Mouse (Mus musculus) small intestine, adult 2 months (tissue): ENCODE measurements around the gene Zbtb44.

Experiments
- CTCF ChIP-seq: fragments of 200-500 bp; IDR thresholded peaks from 2 replicates; pipeline ENCODE4 v1.5.1; 2012; ENCODE audit warnings: low read depth, mild to moderate bottlenecking, control low read depth, inconsistent platforms, low read length, moderate library complexity, mixed read lengths; ENCODE audit not compliant: insufficient replicate concordance, insufficient read length; ENCODE audit errors: extremely low read depth
- POLR2A ChIP-seq: fragments of 200-500 bp; IDR thresholded peaks from 2 replicates; pipeline ENCODE4 v1.6.1; 2012; ENCODE audit warnings: low read depth, mild to moderate bottlenecking, control low read depth, inconsistent platforms, low read length, moderate library complexity

DNA sequence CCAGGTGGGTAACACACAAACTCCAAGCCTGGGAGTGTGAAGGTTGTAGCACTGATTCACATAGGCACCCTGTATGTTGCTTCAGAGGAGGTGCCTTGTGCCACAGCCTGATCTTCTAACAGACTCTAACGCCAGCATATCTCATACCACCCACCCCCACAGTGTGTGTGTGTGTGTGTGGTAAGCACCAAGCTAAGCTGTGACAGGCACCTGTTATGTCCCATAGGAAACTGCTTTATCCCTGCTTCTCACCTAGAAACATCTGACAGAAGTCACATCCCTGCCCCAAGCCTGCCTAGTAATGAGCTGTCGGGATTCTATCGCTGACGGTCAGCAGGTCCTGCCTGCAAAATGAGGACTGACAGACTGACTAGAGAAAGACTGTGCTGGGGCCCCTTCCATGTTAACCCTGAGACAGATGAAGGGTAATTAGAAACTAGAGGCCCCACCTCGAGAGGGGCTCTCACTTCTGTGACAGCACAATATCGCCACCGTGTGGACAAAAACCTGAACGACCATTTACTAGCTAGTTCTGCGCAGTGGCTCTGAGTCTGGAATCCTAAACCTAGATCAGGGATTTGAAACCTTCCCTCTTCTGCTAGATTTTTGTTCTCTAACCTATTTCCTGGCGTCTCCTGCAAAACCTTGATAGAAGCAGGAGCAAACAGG lies 55.8 kb downstream of the Zbtb44 start:
- TF ChIP-seq CTCF (peak; percentile 84; the same call in 1 of the 2 replicates), POLR2A (no peak)
